Mouse (Mus musculus) spleen, adult 2 months (tissue): ENCODE data around the gene Ankrd27.

ENCODE experiments used
- CTCF ChIP-seq: fragments of 200-500 bp; IDR thresholded peaks from 2 replicates; pipeline ENCODE4 v1.5.1; 2011; ENCODE audit warnings: mild to moderate bottlenecking, inconsistent platforms; ENCODE audit not compliant: insufficient read depth, insufficient read length, insufficient replicate concordance; ENCODE audit errors: extremely low read depth
- POLR2A ChIP-seq: fragments of 200-500 bp; IDR thresholded peaks from 2 replicates; pipeline ENCODE4 v1.6.1; 2011; ENCODE audit warnings: low read depth, low read length, inconsistent platforms

GRCm38 (mm10) chr7:35617513-35617912 lies 31.5 kb downstream of the Ankrd27 start:
- TF ChIP-seq POLR2A (no peak), CTCF (no peak)
